Mouse (Mus musculus) left cerebral cortex, adult 18-20 months (tissue): ENCODE measurements around the gene Olfr142. TPM values are rescaled to one million over a fixed set of nuclear protein-coding genes. Genes with fewer than 3 reads are reported as not detected.
"Not testable (repeated sequence)": the region's sequence is repeated elsewhere in the genome, so short reads cannot be mapped to it uniquely, and the experiment has no call there.

Source experiments
- DNase-seq, 2 experiments: peaks; one replicate each; pipeline ENCODE4 v3.0.0; 2021 to 2022; ENCODE audit warnings: low spot score in 2 of 2, mixed read lengths in 1 of 2
- long read RNA-seq, 2 experiments: library from polyadenylated mRNA; stranded (forward); transcript quantifications; one replicate each; pipeline ENCODE4 v2.0.0; 2021
- total RNA-seq, 2 experiments: library from RNA; stranded (reverse); gene quantifications; 2 replicates each; pipeline ENCODE4 v1.2.3; 2021

Olfr142 gene
- total RNA-seq, result not detected
- long read RNA-seq, experiment 1, result 0 reads
- long read RNA-seq, experiment 2, result 0 reads

DNA sequence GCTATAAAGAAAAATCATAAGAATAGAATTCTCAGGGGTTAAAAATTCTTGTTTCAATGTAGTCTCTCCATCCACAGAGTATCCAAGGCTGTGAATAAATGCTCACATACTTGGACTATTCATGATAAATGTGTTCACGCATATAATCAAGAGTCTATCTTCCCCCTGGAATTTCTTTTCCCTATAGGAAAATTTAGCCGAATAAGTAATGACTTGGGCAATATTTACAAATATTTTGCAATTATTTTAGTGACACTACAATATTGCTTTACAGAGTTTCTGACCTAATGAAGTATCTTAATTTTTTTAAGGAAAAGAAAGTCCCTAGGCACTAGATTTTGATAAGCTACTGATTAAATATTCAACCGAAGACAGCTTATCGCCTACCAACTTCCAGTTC lies at the start of gene Olfr142:
Gene Olfr142, minus strand, starts transcription at position 101 of the 400 bp plus-strand sequence.
- DNase-seq, result no peak

DNA sequence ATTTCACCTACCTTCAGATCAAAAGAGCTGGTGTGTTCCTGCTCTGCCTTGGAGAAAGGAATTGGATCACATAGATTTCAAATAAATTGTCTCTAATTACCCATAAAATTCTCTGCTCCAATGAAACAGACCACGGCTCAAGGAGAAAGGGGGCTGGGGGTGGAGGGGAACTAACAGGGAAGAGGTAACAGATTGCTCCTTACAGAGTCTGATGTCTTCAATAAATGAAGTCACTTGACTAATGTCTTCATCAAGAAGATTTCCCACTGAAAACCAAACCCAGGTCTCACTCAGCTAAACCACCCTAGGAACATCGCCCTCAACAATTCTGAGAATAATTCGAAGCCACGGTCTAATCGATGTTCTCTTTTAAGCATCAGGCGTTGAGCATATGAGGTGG lies 35.3 kb upstream of the Olfr142 start, which contains the start of gene Olfr1272:
Gene Olfr1272, minus strand, starts transcription at position 101 of the 400 bp plus-strand sequence.
- no peak for DNase-seq

DNA sequence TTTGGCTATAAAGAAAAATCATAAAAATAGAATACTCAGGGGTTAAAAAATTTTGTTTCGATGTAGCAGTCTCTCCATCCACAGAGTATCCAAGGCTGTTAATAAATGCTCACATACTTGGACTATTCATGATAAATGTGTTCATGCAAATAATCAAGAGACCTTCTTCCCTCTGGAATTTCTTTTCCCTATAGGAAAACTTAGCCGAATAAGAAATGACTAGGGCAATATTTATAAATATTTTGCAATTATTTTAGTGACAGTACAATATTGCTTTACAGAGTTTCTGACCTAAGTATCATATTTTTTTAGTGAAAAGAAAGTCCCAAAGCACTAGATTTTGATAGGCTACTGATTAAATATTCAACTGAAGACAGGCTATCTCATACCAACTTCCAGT lies 13.5 kb upstream of the Olfr142 start, which contains the start of gene Olfr1271:
Gene Olfr1271, minus strand, starts transcription at position 101 of the 400 bp plus-strand sequence.
- DNase-seq, result no peak

DNA sequence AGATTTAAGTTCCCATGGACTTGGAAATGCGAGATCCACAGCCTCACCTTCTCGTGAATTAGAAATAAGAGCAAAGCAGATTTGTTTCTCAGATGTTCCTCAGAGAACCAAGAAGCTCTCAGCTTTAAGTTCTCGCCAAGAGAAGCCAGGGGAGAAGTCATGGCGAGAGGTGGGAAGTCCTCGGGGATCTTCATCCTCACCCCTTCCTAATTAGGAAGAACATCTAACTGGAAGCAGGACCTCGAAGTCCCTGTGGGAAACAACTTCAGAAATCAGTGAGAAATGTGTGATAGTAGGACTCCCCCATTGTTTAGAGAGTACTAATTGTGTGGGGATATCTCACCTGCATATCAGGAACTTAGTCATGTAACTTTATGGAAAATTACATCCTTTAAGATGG lies 33.0 kb downstream of the Olfr142 start, which contains the start of gene Olfr1506:
Gene Olfr1506, minus strand, starts transcription at position 101 of the 400 bp plus-strand sequence.
- DNase-seq, result not testable (repeated sequence)

Other genes with a start within 250 kb of the Olfr142 start
- gene Olfr1263, start 245.5 kb downstream of the Olfr142 start, total RNA-seq, result not detected
- gene Olfr1264, start 232.0 kb downstream of the Olfr142 start, total RNA-seq, result not detected
- not detected for gene Olfr1265, start 222.3 kb downstream of the Olfr142 start, total RNA-seq
- gene Olfr140, start 194.0 kb downstream of the Olfr142 start, total RNA-seq, result not detected
- gene Olfr1269, start 136.2 kb downstream of the Olfr142 start, total RNA-seq, result not detected
- gene Olfr32, start 115.3 kb downstream of the Olfr142 start, total RNA-seq, result not detected
- not detected for gene Olfr1270, start 104.5 kb downstream of the Olfr142 start, total RNA-seq
- not detected for gene Olfr1506, start 33.1 kb downstream of the Olfr142 start, total RNA-seq
- not detected for gene Olfr1271, start 13.4 kb upstream of the Olfr142 start, total RNA-seq
- gene Olfr1272, start 35.2 kb upstream of the Olfr142 start, total RNA-seq, result not detected
- gene Gm13769, start 64.6 kb upstream of the Olfr142 start, total RNA-seq, result not detected
- not detected for gene Olfr1274-ps, start 141.1 kb upstream of the Olfr142 start, total RNA-seq